Mouse (Mus musculus): Measurements from ENCODE around the gene Serp1.

DNA sequence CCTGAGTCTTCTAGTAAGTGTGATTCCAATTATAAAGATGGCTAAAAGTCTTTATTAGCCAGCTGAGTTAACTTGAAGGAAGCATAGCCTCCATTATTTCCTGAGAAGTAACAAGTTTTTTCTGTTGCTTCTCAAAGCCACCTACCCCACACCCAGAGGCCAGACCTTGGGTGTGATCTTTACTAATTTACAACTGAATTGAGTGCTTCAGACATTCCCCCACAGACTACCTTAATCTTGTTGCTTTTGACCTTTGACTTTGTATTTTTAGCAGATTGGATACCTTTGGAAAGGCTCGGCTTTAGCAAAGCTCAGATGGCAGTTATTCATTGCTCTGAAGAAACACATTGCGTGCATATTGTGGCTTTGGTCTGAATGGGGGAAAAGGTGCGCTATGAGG lies 45.1 kb upstream of the Serp1 start:
- TF ChIP-seq CTCF (IDR thresholded peaks at IDR 0.05; ENCODE audit: borderline replicate concordance, insufficient read depth, low read length), result no peak
- no peak for TF ChIP-seq POLR2A (IDR thresholded peaks at IDR 0.05; ENCODE audit: low read depth, low read length)

All from embryonic fibroblast, embryonic 13.5 days (primary cell).